Mouse (Mus musculus): ENCODE data around the gene Adgrf1.

The Adgrf1 gene

GRCm38 (mm10) chr17:43270161-43270560 lies at the start of gene Adgrf1:
Adgrf1 (plus strand) TSS chr17:43270329.
- no peak for DNase-seq (ENCODE audit: low spot score in 2 of 2)

- no peak for DNase-seq (ENCODE audit: low spot score in 2 of 2)
These were observed 44.0 kb upstream of the Adgrf1 start for GRCm38 (mm10) chr17:43226101-43226500.

GRCm38 (mm10) chr17:43229621-43230513 lies 40.3 kb upstream of the Adgrf1 start:
- DNase-seq (ENCODE audit: low spot score in 2 of 2), result peak; percentile 58 to 82

DNA sequence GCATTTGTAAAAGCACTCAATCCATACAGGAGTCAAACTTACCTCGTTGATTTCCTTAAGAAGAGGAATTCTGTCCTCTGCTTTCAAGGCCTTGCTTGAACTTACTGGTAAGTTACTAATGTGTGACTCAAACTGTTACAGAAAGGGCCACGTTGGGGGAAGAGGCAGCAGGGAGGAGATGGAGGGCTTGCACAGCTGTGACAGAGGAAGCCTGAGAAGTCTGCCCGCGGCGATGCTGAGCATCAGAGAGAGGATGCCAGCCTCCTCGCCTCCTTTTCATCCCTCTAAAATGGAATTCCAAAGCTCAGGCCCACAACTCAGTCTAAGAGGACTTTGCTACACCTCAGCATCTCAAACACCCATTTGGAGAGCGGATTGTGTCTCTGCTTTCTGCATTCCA lies 39.3 kb upstream of the Adgrf1 start:
- DNase-seq (ENCODE audit: low spot score in 2 of 2), result no peak

DNA sequence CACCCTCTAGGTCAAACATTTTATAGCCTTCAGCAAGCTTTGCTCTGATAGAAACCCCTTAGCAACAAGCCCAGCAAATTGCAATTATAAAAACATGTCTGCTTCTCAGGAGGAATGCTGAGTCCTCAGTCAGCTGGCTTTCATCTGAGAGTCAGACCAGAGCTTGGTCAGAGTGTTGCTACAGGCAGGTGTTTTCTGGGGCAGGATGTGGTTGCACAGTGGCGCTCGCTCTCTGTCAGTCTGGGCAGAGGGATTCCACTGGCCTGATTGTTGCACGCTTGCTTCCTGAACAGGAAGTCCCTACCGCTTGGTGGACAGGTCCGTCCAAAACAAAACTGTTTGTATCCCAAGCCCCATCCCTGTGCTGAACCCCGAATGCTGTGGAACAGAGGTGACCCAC lies 37.4 kb upstream of the Adgrf1 start:
- no peak for DNase-seq (ENCODE audit: low spot score in 2 of 2)

GRCm38 (mm10) chr17:43236656-43237250 lies 33.4 kb upstream of the Adgrf1 start:
- no peak for DNase-seq (ENCODE audit: low spot score in 2 of 2)

- DNase-seq (ENCODE audit: low spot score in 2 of 2), result no peak
These were observed 31.1 kb upstream of the Adgrf1 start for GRCm38 (mm10) chr17:43239035-43239434.

DNA sequence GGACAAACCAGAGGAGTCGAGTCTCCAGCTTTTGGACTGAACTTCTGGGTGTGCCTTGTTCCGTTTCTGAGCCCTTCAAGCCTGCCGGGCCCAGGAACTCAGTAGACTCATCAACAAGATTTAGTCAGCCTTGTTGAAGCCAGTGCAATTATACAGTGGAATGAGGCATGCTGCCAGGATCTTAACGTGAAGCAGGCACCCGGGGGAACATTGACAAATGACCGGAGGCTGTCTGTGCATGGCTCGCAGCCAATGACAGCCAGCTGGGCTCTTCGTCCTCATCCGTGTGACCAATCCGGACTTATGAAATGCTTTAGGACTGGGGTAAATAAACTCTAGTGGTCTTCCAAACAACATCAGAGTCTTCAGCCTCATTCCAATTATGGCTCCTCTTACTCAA lies 29.0 kb upstream of the Adgrf1 start:
- DNase-seq (ENCODE audit: low spot score in 2 of 2), result no peak

DNA sequence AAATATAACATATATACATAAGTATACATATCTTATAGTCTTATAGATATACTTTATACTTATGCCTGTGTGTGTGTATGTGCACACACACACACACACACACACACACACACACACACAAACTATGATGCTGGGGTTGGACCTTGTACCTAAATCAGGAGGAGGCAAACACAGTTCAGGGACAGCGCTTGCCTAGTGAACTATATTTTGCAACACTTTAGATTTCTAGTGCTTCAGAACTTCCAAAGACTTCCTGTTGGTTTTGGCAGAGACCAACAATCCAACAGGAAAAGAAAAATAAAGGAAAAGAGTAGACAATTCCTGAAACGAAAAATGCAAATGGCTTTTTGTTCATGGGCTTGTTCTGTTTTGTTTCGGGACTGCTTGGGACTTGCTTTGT lies 27.5 kb upstream of the Adgrf1 start:
- DNase-seq (ENCODE audit: low spot score in 2 of 2), result no peak

DNA sequence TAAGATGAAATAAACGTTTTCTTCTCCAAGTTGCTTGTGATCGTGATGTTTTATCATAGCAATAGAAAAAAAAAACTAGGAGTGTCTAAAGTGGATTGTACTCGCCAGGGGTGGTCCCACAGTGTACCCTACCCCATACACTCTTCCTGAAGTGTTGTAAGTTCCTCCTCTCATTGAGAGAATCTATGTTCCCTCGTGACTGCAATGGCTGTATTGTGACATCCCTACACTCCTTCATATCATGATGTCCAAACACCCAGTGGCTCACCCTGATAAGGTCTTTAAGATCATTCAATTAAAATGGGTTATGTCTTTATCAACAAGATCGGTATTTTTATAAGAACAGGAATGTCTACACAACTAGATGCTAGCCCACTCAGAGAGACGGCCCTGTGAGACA lies 24.8 kb upstream of the Adgrf1 start:
- no peak for DNase-seq (ENCODE audit: low spot score in 2 of 2)

DNA sequence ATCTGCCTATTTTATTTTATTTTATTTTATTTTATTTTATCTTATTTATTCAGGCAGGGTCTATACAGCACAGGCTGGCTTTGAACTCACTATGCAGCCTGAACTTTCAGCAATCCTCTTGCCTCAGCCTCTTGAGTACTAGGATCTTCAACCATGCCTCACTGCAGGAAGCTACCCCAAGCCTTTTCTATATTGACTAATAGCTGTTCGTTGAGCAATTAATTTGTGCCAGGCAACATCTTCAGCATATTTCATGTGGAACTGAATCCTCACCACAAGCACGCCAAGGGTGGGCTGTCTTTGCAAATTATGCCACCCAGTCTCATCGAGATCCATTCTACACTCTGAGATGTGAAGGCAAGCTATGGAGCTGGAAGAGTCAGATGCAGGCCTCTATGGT lies 22.9 kb upstream of the Adgrf1 start:
- no peak for DNase-seq (ENCODE audit: low spot score in 2 of 2)

DNA sequence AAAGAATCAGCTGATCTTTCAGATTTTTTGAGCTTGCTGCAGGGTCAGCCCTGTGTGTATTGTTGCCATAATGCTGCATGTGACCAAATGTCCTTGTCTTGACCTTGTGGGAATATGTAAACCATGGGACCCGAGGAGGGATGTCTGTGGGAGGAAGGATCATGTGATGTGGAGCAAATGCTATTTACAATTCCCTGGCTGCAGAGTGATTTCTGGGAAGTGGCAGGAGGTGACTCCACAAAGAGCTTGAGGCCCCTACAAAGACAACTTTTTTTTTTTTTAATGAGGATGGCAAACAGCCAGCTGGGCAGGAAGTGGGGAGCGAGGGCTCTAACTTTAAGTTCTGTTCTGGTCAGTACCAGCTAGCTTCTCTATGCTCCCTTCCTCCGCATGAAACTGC lies 20.5 kb upstream of the Adgrf1 start:
- no peak for DNase-seq (ENCODE audit: low spot score in 2 of 2)

GRCm38 (mm10) chr17:43251249-43252125 lies 18.6 kb upstream of the Adgrf1 start:
- DNase-seq (ENCODE audit: low spot score in 2 of 2), result no peak

GRCm38 (mm10) chr17:43252846-43253245 lies 17.3 kb upstream of the Adgrf1 start:
- no peak for DNase-seq (ENCODE audit: low spot score in 2 of 2)

DNA sequence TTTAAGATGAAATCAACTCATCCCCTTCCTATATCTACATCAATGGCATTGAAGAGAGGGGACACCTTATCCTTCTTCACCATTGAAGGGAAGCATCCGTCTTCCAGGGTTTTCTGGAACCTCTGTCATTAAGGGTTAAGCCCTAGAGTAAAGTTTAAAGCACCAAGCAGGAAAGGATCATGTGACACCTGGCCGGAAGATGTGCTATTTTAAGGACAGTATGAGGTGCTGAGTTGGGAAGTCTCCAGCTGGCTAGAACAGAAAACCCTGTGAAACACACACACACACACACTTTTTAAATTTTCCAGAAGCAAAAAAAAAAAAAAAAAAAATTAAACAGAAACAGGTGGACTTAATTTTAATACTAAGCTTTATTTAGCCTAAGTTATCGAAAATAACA lies 15.9 kb upstream of the Adgrf1 start:
- no peak for DNase-seq (ENCODE audit: low spot score in 2 of 2)

DNA sequence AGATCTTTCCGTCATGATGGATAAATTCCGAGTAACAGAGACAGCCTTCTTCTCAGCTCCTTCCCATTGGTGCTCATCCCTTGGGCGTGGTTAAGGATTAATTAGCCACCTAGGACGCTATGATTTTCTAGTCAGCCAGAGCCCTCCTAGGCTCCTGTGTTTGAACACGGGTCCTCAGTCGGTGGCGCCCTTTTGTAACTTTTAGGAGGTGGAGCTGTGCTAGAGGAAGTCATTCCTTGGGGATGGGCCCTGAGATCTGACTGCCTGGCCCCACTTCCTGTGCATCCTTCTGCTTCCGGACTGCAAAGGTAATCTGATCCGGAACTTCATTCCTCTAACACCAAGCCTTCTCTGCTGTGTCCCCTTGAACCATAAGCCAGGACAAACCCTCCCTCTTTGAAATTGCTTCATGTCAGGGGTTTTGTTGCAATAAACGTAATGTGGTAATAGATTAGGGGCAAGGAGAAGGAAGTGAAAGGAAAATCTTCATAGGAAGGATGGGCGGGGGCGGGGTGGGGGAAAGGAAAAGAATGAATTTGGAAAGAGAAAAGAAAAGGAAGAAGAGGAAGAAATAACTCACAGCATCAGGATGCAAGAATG lies 13.5 kb upstream of the Adgrf1 start:
- DNase-seq (ENCODE audit: low spot score in 2 of 2), result no peak

GRCm38 (mm10) chr17:43257699-43258098 lies 12.4 kb upstream of the Adgrf1 start:
- DNase-seq (ENCODE audit: low spot score in 2 of 2), result no peak

DNA sequence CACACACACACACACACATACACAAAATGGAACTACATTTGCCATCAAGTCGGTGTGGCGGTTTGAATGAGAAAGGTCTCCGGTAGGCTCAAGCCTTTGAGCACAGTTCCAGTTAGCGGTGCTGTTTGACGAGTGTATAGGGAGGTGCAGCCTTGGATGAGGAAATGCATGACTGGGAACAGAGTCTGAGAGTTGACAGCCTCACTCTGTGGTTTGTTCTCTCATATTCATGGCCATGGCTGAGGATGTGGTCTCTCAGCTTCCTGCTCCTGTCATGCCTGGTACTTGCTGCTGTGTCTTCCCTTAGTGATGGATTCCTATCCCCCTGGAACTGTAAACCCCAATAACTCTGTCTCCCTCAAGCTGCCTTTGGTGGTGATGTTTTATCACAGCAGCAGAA lies 8.2 kb upstream of the Adgrf1 start:
- no peak for DNase-seq (ENCODE audit: low spot score in 2 of 2)

- peak in 1 of 2 experiments; percentile 47 for DNase-seq (ENCODE audit: low spot score in 2 of 2)
These were observed 5.4 kb upstream of the Adgrf1 start for GRCm38 (mm10) chr17:43264739-43265138.

DNA sequence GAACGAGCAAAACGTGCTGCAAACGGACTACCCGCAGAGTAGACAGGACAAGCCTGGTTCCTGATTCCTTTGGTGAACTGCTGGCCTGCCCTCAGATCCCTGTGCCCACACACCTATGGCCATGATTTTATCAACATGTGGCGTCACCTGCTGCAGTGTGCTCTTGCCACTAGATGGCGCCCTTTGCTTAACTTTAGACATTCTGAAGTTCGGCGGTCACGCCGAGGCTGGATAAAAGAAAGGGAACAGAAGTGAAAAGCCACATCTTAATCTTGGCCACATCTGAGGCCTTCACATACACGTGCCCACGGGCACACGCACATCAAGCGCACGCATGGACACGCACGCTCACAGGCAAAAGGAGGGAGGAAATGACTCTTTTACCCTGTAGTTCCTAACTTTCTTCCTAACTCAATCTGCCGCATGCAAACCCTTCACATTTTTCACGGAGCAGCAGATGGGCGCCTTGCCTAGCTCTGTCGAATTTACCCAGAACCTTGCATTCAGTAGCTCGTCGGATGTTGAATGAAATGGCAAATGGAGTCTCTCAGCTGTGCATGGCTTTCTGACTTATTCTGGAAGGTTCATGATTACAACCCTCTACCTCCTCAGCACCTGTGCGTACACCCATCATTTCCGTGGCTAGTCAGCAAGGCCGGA lies 4.8 kb upstream of the Adgrf1 start:
- DNase-seq (ENCODE audit: low spot score in 2 of 2), result peak; percentile 59 to 86

GRCm38 (mm10) chr17:43265944-43266343 lies 4.2 kb upstream of the Adgrf1 start:
- peak in 1 of 2 experiments; percentile 47 for DNase-seq (ENCODE audit: low spot score in 2 of 2)
